Mouse (Mus musculus) olfactory bulb, adult 2 months (tissue): ENCODE results near the gene Btbd11. TPM values are rescaled to one million over a fixed set of nuclear protein-coding genes. Genes with fewer than 3 reads are reported as not detected.

Source experiments
- H3K27ac ChIP-seq: fragments of 200-500 bp; 2 replicates; pipeline ENCODE4 v1.5.1; 2012; ENCODE audit warnings: low read depth, low read length; ENCODE audit not compliant: insufficient read depth
- H3K4me1 ChIP-seq: fragments of 200-500 bp; 2 replicates; pipeline ENCODE4 v1.6.1; 2012; ENCODE audit warnings: low read length; ENCODE audit not compliant: control insufficient read depth, insufficient read depth
- H3K4me3 ChIP-seq: fragments of 200-500 bp; 2 replicates; pipeline ENCODE4 v1.5.1; 2012; ENCODE audit warnings: mild to moderate bottlenecking, low read depth, low read length, moderate library complexity; ENCODE audit not compliant: insufficient read depth
- CTCF ChIP-seq: fragments of 200-500 bp; IDR thresholded peaks from 2 replicates; pipeline ENCODE4 v1.5.1; 2012; ENCODE audit warnings: low read depth, mild to moderate bottlenecking, low read length, moderate library complexity; ENCODE audit not compliant: insufficient read depth
- POLR2A ChIP-seq: fragments of 200-500 bp; IDR thresholded peaks from 2 replicates; pipeline ENCODE4 v1.6.1; 2012; ENCODE audit warnings: mild to moderate bottlenecking, low read depth, low read length, moderate library complexity; ENCODE audit not compliant: insufficient read depth
- WGBS: fragments of 180-500 bp; shearing (Covaris S2); methylation state at CpG from one replicate; pipeline ENCODE4 v1.1.7; 2018; 5-methylcytosine and 5-hydroxymethylcytosine counted together
- polyA plus RNA-seq: library from polyadenylated mRNA; stranded (reverse); fragments of >200 nt; gene quantifications from 2 replicates; pipeline ENCODE4 v1.2.4, GENCODE M21; 2012; ENCODE audit warnings: low replicate concordance; ENCODE audit not compliant: missing spikeins, insufficient read depth, insufficient read length

Gene Btbd11
- polyA plus RNA-seq, 1 experiment: not detected

GRCm38 (mm10) chr10:85447869-85448268 is 61.3 kb downstream of the Btbd11 start:
- Histone ChIP-seq H3K27ac (no peak overlapping the region), H3K4me1 (no peaks in the 10 kb centered on the region), H3K4me3 (no peak overlapping the region)
- TF ChIP-seq POLR2A: no peak
- TF ChIP-seq CTCF: no peak
- 86% methylated on average over 2 of the region's 2 CpGs for WGBS

GRCm38 (mm10) chr10:85451629-85452368 is 65.2 kb downstream of the Btbd11 start:
- Histone ChIP-seq H3K4me3 (no peak overlapping the region), H3K27ac (no peak overlapping the region), H3K4me1 (no peaks in the 10 kb centered on the region)
- TF ChIP-seq CTCF: no peak
- TF ChIP-seq POLR2A: no peak
- WGBS: 41% methylated on average over 8 of the region's 8 CpGs

- no peaks in the 10 kb centered on the region for H3K4me1 ChIP-seq
- WGBS: 96% methylated on average over 2 of the region's 2 CpGs
- TF ChIP-seq POLR2A (no peak), CTCF (no peak)
- no peak overlapping the region for H3K27ac ChIP-seq
- H3K4me3 ChIP-seq: no peak overlapping the region
These were observed 66.7 kb downstream of the Btbd11 start for GRCm38 (mm10) chr10:85453221-85453775.

- no peak for TF ChIP-seq CTCF
- TF ChIP-seq POLR2A: no peak
- Histone ChIP-seq H3K4me1 (no peaks in the 10 kb centered on the region), H3K27ac (no peak overlapping the region), H3K4me3 (no peak overlapping the region)
- 77% methylated on average over 4 of the region's 4 CpGs for WGBS
These were observed 69.4 kb downstream of the Btbd11 start for GRCm38 (mm10) chr10:85455985-85456384.

- no peak overlapping the region for H3K27ac ChIP-seq
- no peak overlapping the region for H3K4me3 ChIP-seq
- WGBS: 58% methylated on average over 17 of the region's 17 CpGs
- H3K4me1 ChIP-seq: no peaks in the 10 kb centered on the region
- no peak for TF ChIP-seq POLR2A
- TF ChIP-seq CTCF: no peak
These were observed 72.2 kb downstream of the Btbd11 start for GRCm38 (mm10) chr10:85458744-85459344.

GRCm38 (mm10) chr10:85460736-85461135 is 74.1 kb downstream of the Btbd11 start:
- Histone ChIP-seq H3K4me1 (no peaks in the 10 kb centered on the region), H3K27ac (no peak overlapping the region), H3K4me3 (no peak overlapping the region)
- 97% methylated on average over 10 of the region's 10 CpGs for WGBS
- TF ChIP-seq POLR2A (no peak), CTCF (no peak)

GRCm38 (mm10) chr10:85464152-85464551 is 77.5 kb downstream of the Btbd11 start:
- no peak overlapping the region for H3K27ac ChIP-seq
- no peak overlapping the region for H3K4me3 ChIP-seq
- WGBS: 67% methylated on average over 6 of the region's 6 CpGs
- TF ChIP-seq POLR2A: no peak
- TF ChIP-seq CTCF: no peak
- no peaks in the 10 kb centered on the region for H3K4me1 ChIP-seq

GRCm38 (mm10) chr10:85465516-85466408 is 79.1 kb downstream of the Btbd11 start:
- no peak overlapping the region for H3K4me3 ChIP-seq
- no peak overlapping the region for H3K27ac ChIP-seq
- WGBS: 84% methylated on average over 13 of the region's 13 CpGs
- no peak for TF ChIP-seq CTCF
- TF ChIP-seq POLR2A: no peak
- no peaks in the 10 kb centered on the region for H3K4me1 ChIP-seq

- 78% methylated on average over 8 of the region's 8 CpGs for WGBS
- TF ChIP-seq POLR2A (no peak), CTCF (no peak)
- Histone ChIP-seq H3K4me3 (no peak overlapping the region), H3K4me1 (no peaks in the 10 kb centered on the region), H3K27ac (no peak overlapping the region)
These were observed 79.8 kb downstream of the Btbd11 start for GRCm38 (mm10) chr10:85466409-85466761.
